8 mouse cellular contexts compared by ENCODE assay signal in the genomic region with DNA sequence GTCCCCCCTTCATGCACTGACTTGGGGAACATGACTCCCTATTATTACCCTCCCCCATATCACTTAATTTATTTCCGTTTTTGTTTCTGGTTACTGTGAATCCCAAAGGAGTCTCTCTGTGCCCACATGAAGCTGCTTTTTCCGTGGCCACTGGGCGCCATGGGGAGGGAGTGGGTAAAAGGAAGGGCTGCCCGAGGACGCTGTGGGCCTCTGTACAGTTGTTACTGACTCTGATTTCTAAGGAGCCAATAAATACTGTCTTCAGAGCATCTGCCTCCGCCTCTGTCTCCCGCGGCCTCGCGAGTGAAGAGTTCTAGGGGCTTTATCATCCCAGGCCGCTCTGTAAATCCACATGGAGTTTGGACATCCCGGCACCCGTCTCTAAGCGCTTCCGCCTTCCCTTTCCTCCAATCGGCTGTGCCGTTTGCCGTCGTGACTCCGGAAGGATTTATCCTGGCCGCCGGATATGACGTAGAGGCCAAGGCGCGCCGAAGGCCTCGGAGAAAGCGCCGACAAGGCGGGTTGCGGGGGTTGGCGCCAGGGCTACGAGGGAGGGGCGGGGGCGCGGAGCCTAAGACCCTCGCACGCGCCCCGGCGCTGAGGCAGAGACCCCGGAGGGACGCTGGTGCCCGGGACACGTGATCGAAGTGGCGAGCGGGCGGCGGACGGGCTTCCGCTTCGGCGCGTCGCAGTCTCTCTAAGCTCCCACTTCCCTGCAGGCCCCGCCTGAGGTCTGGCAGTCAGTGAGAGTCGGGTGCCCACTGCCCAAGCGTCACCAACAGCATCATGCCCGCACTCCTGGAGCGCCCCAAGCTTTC. TPM values are rescaled to one million over a fixed set of nuclear protein-coding genes. Genes with fewer than 3 reads are reported as not detected.
A peak's percentile ranks its signal among the peaks of the same experiment; 100 is the strongest.
DNase-seq lines count a peak whose midpoint lies in the region; ATAC-seq and TF ChIP-seq lines count a peak whose summit lies in the region.

A gene (plus strand): TSS at position 335 of the 818 bp plus-strand sequence.

- peak within 1 kb of the TSS; percentile 69 for H3ac ChIP-seq in myocyte (ENCODE audit: control insufficient read depth, insufficient read length)

- no peak for TF ChIP-seq CTCF in kidney, postnatal 0 days (IDR thresholded peaks at IDR 0.05; ENCODE audit: low read depth)
- no peak for TF ChIP-seq CTCF in liver, adult 2 months (IDR thresholded peaks at IDR 0.05; ENCODE audit: low read depth, low read length)

- peaks cover 86% of the 10 kb centered on the region for H3K36me3 ChIP-seq in heart, embryonic 12.5 days
- peaks cover 66% of the 10 kb centered on the region for H3K36me3 ChIP-seq in kidney, postnatal 0 days (ENCODE audit: insufficient read depth, low read length)
- H3K36me3 ChIP-seq in liver, adult 2 months (ENCODE audit: control insufficient read depth, insufficient read depth, low read length): peaks cover 20% of the 10 kb centered on the region
- peaks cover 58% of the 10 kb centered on the region for H3K36me3 ChIP-seq in myocyte (ENCODE audit: control insufficient read depth, insufficient read depth)

- H3K4me1 ChIP-seq in brown adipose tissue, adult 24 weeks (ENCODE audit: control insufficient read depth, insufficient read depth, insufficient read length, low read length): peaks cover 3% of the 10 kb centered on the region; the same call in 1 of the 2 replicates
- H3K4me1 ChIP-seq in heart, embryonic 12.5 days (replicated peaks): peaks cover 37% of the 10 kb centered on the region
- peaks cover 9% of the 10 kb centered on the region for H3K4me1 ChIP-seq in kidney, postnatal 0 days (replicated peaks; ENCODE audit: insufficient read depth, low read length)
- H3K4me1 ChIP-seq in liver, adult 2 months (ENCODE audit: control insufficient read depth, insufficient read depth, low read length): peaks cover 14% of the 10 kb centered on the region

- H3K9ac ChIP-seq in heart, embryonic 12.5 days: peak within 1 kb of the TSS; percentile 93
- peak within 1 kb of the TSS; percentile 82 for H3K9ac ChIP-seq in kidney, postnatal 0 days (ENCODE audit: low read depth, low read length)
- peak within 1 kb of the TSS; percentile 89 for H3K9ac ChIP-seq in liver, adult 2 months (ENCODE audit: low read depth, low read length)

- no peaks in the 10 kb centered on the region for H3K79me2 ChIP-seq in liver, adult 2 months (ENCODE audit: control insufficient read depth, insufficient read depth, low read length)
- H3K79me2 ChIP-seq in myocyte (ENCODE audit: control insufficient read depth, insufficient read depth): peaks cover 39% of the 10 kb centered on the region

- no peaks in the 10 kb centered on the region for H3K9me3 ChIP-seq in heart, embryonic 12.5 days (replicated peaks)
- no peaks in the 10 kb centered on the region for H3K9me3 ChIP-seq in kidney, postnatal 0 days (replicated peaks; ENCODE audit: low read length)

- 1% methylated on average over 61 of the region's 61 CpGs for WGBS in heart, embryonic 12.5 days
- 2% methylated on average over 61 of the region's 61 CpGs for WGBS in kidney, postnatal 0 days
- 2% methylated on average over 61 of the region's 61 CpGs for WGBS in liver, adult 2 months

- TF ChIP-seq POLR2A in liver, adult 2 months (IDR thresholded peaks at IDR 0.05; ENCODE audit: extremely low read depth, insufficient read depth, low read length): peak; percentile 40; the same call in 1 of the 2 replicates
- peak; percentile 57 for TF ChIP-seq POLR2A in myocyte (IDR thresholded peaks at IDR 0.05; ENCODE audit: insufficient read length, low read depth)

- H3K27me3 ChIP-seq in heart, embryonic 12.5 days (replicated peaks): no peaks in the 10 kb centered on the region
- H3K27me3 ChIP-seq in kidney, postnatal 0 days (ENCODE audit: insufficient read depth, low read length): no peaks in the 10 kb centered on the region
- H3K27me3 ChIP-seq in liver, adult 2 months (ENCODE audit: control insufficient read depth, insufficient read depth, low read length): no peaks in the 10 kb centered on the region
- no peaks in the 10 kb centered on the region for H3K27me3 ChIP-seq in myocyte (ENCODE audit: control insufficient read depth, insufficient read depth, insufficient read length)

- H3K4me3 ChIP-seq in brown adipose tissue, adult 24 weeks (ENCODE audit: insufficient read depth, low read depth, low read length): peak within 1 kb of the TSS; percentile 81
- peak within 1 kb of the TSS; percentile 92 for H3K4me3 ChIP-seq in heart, embryonic 12.5 days
- H3K4me3 ChIP-seq in kidney, postnatal 0 days (replicated peaks; ENCODE audit: low read depth, low read length): peak within 1 kb of the TSS; percentile 64
- peak within 1 kb of the TSS; percentile 86 for H3K4me3 ChIP-seq in liver, adult 2 months (ENCODE audit: insufficient read depth, low read depth, low read length)
- H3K4me3 ChIP-seq in myocyte: peak within 1 kb of the TSS; percentile 50

- H3K4me2 ChIP-seq in heart, embryonic 12.5 days: peak within 1 kb of the TSS; percentile 98
- peak within 1 kb of the TSS; percentile 99 for H3K4me2 ChIP-seq in kidney, postnatal 0 days (ENCODE audit: low read length)
- H3K4me2 ChIP-seq in myocyte (ENCODE audit: low read depth): peak within 1 kb of the TSS; percentile 79

- DNase-seq in kidney, postnatal 0 days (ENCODE audit: low spot score): peak; percentile 97
- peak; percentile 85 for DNase-seq in liver, adult 2 months (ENCODE audit: extremely low read depth, low read depth, low spot score)
- DNase-seq in spleen, postnatal 4 days (ENCODE audit: low spot score in 2 of 2): peak; percentile 90 to 94

- peak within 1 kb of the TSS; percentile 71 for H3K27ac ChIP-seq in brown adipose tissue, adult 24 weeks (replicated peaks; ENCODE audit: low read depth, low read length)
- peak within 1 kb of the TSS; percentile 84 for H3K27ac ChIP-seq in heart, embryonic 12.5 days (ENCODE audit: poor library complexity, severe bottlenecking)
- peak within 1 kb of the TSS; percentile 86 for H3K27ac ChIP-seq in kidney, postnatal 0 days
- peak within 1 kb of the TSS; percentile 46 for H3K27ac ChIP-seq in liver, adult 2 months (replicated peaks; ENCODE audit: insufficient read depth, low read depth, low read length)

- ATAC-seq in CD4-positive, CD25-positive, alpha-beta regulatory T cell, adult 4 months: peak; percentile 93
- peak; percentile 82 for ATAC-seq in erythroid progenitor cell, adult 5-6 weeks (replicated peaks; ENCODE audit: low FRiP score, poor library complexity, severe bottlenecking)
- ATAC-seq in heart, embryonic 12.5 days (ENCODE audit: insufficient number of reproducible peaks, low FRiP score): peak; percentile 88
- ATAC-seq in kidney, postnatal 0 days (replicated peaks; ENCODE audit: low FRiP score, low read depth): peak; percentile 79

TF ChIP-seq in myocyte, 11 proteins besides CTCF, POLR2A, EP300 and RAD21:
- TF ChIP-seq E2F4 (IDR thresholded peaks at IDR 0.05; ENCODE audit: insufficient read depth) (peak; percentile 75), TCF12 (IDR thresholded peaks at IDR 0.05; ENCODE audit: insufficient read depth, poor library complexity, severe bottlenecking) (no peak), CEBPB (IDR thresholded peaks at IDR 0.05; ENCODE audit: insufficient read depth, poor library complexity, severe bottlenecking) (no peak), POLR2AphosphoS2 (IDR thresholded peaks at IDR 0.05; ENCODE audit: insufficient read length, low read depth) (peak; percentile 79), MYOG (IDR thresholded peaks at IDR 0.05; ENCODE audit: control insufficient read depth in 1 of 3, insufficient read depth in 1 of 3, insufficient read length in 2 of 3, low read depth in 2 of 3) (peak in 1 of 3 experiments; percentile 2)

RNA-seq across cellular contexts. Expression of the gene that starts here (rescaled TPM):
- 100 to 1,000 TPM; 120 to 134 TPM for polyA plus RNA-seq in CD4-positive, CD25-positive, alpha-beta regulatory T cell, adult 4 months (2017; shearing (Covaris generic))
- 23.6 and 24.3 TPM in 2 replicates for polyA plus RNA-seq in brown adipose tissue, adult 24 weeks (2012; ENCODE audit: insufficient read depth, insufficient read length, missing spikeins)
- 268 and 359 TPM in 2 replicates for total RNA-seq in erythroid progenitor cell, adult 5-6 weeks (2015; ENCODE audit: low replicate concordance)
- 130 and 161 TPM in 2 replicates for total RNA-seq in erythroid progenitor cell, adult 5-6 weeks (2017; ENCODE audit: low replicate concordance)
- polyA plus RNA-seq in heart, embryonic 12.5 days (2016; fragmentation: Nextera tagmentation; extraction: Ambion mirVana): 49.2 and 50.6 TPM in 2 replicates
- polyA plus RNA-seq in kidney, postnatal 0 days (2015; fragmentation: Nextera tagmentation; extraction: Ambion mirVana): 63.0 and 65.0 TPM in 2 replicates
- total RNA-seq in liver, adult 2 months (2014; rRNA removed): 7.0 and 8.5 TPM in 2 replicates
- 32.3 and 41.0 TPM in 2 replicates for polyA plus RNA-seq in liver, adult 2 months (2012; rRNA removed)
- 38.0 TPM for polyA plus RNA-seq in myocyte (2012; fragmentation: generic; extraction: Trizol)

Comparison
In these comparisons a context has a peak if more than half of its experiments do, and no peak if none do; other contexts are left out.
1. Peak in every context shown above with its lines: DNase-seq, ATAC-seq, H3K4me3 ChIP-seq and H3K27ac ChIP-seq.
2. RNA of the gene that starts here (total RNA-seq): 130 to 359 TPM in erythroid progenitor cell, adult 5-6 weeks; 7.0 to 8.5 TPM in liver, adult 2 months; every median in the first group is over 10 times any median in the second.